Mouse (Mus musculus) heart, postnatal 0 days (tissue): ENCODE measurements around the gene Paxx.

Source experiments
- CTCF ChIP-seq: IDR thresholded peaks from 2 replicates; pipeline ENCODE4 v1.5.1; 2016; ENCODE audit warnings: antibody characterized with exemption, control low read depth, low read depth
- EP300 ChIP-seq: IDR thresholded peaks from 2 replicates; pipeline ENCODE4 v1.6.1; 2016; ENCODE audit warnings: antibody characterized with exemption, low read depth

DNA sequence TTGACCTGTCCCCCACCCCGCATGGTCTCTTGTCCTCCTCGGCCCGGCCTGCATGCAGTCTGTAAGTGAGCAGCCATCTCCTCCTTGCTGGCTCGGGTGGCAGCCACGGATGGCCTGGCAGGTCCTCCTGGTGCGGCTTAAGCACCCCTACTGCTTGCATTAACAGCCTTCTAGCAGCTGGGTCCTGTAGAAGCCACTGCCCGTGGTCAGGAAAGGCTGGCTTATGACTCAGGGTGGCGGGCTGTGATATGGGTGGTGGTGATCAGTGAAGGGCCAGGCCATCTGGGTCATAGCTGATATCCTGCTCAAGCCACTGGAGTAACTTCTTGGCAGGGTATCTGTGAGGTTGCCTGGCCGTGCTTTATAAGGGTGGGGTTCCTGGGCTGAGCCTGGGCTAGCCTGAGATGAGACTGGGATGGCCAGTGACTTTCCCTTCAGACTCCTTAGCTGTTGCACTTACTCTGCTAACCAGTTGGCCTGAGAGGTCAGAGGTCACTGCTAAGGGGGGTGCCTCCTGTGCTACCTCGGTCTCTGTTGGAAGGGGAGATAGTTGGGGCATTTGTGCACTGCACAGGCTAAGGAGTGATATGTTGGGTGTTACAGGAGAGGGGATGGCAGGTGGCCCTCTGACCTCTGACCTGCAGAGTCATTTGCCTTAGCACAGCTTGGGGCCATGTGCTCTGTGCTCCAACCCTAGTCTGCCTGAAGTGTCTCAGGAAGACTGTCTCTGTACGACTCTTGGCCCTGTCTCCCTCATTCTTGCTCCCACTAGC lies 28.4 kb downstream of the Paxx start:
- TF ChIP-seq CTCF (no peak), EP300 (no peak)
